Mouse (Mus musculus) gastrocnemius, adult 8-10 months (tissue): ENCODE measurements around the gene Plxnd1. TPM values are rescaled to one million over a fixed set of nuclear protein-coding genes. Genes with fewer than 3 reads are reported as not detected.

ENCODE experiments used
- DNase-seq, 2 experiments: peaks; one replicate each; pipeline ENCODE4 v3.0.0; 2022; ENCODE audit warnings: low spot score in 2 of 2
- total RNA-seq, 4 experiments: library from RNA; stranded (reverse); gene quantifications; 2 replicates each; pipeline ENCODE4 v1.2.4; 2022

Gene Plxnd1
- 10 to 100 TPM; 12.9 to 25.5 (median 19.1) TPM for total RNA-seq

DNA sequence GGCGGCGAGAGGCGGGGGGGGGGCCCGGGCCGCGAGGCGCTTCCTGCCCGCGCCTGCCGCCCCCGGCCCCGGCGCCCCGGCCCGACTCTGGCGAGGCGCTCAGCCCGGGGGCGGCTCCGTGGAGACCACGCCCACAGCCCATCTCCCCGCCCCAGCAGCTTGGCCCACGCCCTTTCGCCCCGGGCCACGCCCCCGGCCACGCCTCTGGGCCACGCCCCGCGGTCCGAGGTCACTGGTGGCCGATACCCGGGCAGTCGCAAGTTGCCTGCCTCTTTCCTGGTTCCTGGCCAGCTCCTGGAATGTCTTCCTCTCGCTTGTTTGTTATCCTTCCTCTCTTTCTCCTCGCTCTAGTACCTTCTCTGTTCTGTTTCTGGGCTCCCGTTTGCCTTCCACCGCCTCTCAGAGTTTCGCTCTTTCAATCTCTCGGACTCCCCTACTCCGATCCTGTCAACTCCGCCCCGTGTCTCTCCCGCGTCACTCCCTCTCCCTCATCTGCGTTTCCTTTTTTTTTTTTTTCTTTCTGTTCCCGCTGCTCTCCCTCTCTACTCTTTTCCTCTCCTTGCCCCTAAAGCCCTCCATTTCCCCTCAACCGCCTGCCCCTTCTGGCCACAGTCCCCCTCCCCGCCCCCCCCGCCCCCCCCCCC lies at the start of gene Plxnd1:
TSS of gene Plxnd1 (minus strand) at position 129 of the 644 bp plus-strand sequence.
- DNase-seq: peak; percentile 92 to 95

GRCm38 (mm10) chr6:116044039-116044438 lies 49.2 kb upstream of the Plxnd1 start:
- no peak for DNase-seq

GRCm38 (mm10) chr6:116038222-116038621 lies 43.4 kb upstream of the Plxnd1 start:
- DNase-seq: no peak

- DNase-seq: peak; percentile 18 to 40
Measured at GRCm38 (mm10) chr6:116037281-116037831, 42.6 kb upstream of the Plxnd1 start.

- DNase-seq: no peak
Measured at GRCm38 (mm10) chr6:116036555-116036954, 41.8 kb upstream of the Plxnd1 start.

GRCm38 (mm10) chr6:116031052-116031451 lies 36.2 kb upstream of the Plxnd1 start:
- DNase-seq: no peak

- no peak for DNase-seq
Measured at GRCm38 (mm10) chr6:116024666-116025065, 29.9 kb upstream of the Plxnd1 start.

GRCm38 (mm10) chr6:116021961-116022485 lies 27.2 kb upstream of the Plxnd1 start:
- no peak for DNase-seq

DNA sequence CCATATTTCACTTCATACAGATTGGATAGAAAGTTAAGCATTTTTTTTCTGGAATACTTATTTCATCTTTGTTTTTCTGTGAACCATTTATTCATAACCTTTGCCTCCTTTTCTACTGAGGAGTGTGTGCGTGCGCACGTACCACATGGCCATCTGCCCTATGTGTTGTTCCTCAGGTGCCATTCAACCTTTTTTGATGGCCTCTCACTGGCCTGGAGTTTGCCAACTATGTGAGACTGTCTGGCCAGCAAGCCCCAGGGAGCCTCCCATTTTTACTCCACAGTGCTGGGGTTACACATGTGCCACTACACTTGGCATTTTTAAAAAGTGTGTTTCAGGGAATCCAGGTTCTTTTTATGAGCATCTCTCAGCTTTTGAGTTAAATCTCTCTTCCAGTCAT lies 21.1 kb upstream of the Plxnd1 start:
- DNase-seq: no peak

- DNase-seq: no peak
Measured at GRCm38 (mm10) chr6:116014111-116014510, 19.3 kb upstream of the Plxnd1 start.

GRCm38 (mm10) chr6:116013687-116014086 lies 18.9 kb upstream of the Plxnd1 start:
- no peak for DNase-seq

DNA sequence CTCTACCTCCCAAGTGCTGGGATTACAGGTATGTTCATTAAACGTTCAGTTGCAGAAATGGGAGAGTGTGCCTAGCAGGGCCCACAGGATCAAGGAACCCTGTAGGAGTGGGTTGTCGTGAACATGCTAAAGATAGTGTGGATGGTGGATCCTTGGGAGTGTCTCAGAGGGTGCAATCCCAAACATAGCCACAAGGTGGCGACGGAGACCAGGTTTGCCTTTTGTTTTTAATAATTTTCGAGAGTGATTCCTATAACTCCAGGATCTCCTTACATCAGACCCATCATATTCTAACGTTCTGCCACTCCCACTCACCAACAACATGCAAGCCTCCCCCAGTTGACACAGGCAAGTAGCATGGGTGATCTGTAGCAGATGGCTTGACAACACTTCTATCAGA lies 15.7 kb upstream of the Plxnd1 start:
- peak; percentile 76 to 77 for DNase-seq

DNA sequence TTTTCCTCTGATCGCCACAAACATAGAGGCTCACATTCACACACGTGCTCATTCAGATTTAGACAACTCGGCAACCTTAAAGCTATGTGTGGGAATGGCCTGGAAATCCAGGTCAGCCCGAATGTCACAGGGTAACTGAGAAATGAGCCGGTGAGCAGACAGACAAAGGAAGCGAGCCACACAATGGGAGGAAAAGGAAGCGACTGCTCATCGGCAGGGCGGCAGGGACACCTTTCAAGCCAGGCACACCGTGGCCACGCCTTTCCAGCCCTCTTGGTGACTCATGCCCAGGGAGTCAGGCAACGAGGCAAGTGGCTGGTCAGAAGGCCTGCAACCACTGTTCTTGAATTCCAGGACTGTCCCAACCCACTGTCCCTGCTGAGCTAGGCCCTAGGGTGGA lies 14.6 kb upstream of the Plxnd1 start:
- no peak for DNase-seq

DNA sequence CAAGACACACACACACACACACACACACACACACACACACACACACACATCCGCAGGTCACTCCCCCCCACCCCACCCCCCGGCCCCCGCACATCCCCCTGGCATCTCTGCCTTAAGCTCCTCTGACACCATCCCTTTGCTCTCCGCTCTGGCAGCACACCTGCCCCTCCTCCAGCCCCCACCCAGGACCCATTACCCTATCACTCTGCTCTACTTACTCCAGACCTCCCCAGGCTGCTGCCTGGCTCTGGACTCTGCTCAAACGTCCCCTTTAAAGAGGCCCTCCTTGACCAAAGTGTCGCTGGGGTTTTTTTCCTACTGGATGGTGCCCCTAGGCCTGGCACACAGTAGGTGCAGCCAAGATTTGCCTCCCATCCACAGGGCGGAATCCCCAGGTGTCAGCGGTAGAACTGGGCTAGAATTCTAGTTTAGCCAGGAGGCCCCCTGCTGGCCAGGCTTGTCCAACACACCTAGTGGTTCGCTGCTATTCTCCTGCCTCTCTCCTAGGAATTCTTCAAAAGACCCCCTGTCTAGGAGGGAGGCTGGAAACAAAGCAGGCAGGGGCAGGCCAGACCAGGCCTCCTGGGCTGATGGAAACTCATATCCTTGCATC lies 12.9 kb upstream of the Plxnd1 start:
- peak in 1 of 2 experiments; percentile 51 for DNase-seq

DNA sequence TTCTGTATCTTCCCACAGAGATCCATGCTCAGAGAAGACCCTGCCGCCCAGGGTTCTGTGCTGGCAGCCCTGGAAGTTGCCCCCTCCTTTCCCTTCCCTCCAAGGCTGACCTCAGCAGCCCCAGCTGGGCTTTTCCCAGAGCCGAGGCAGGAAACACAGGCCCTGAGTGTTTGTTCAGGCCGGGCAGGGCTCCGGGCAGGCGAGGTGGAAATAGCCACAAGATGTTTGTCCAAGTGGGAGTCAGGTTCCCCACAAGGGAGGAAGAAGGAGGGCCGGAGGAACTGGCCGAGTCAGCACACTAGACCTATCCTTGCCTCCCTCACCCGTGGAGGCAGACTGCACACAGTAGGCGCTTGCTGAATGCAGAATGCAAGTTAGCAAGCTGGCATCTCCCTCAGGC lies 11.9 kb upstream of the Plxnd1 start:
- peak; percentile 68 to 80 for DNase-seq

GRCm38 (mm10) chr6:116005959-116006288 lies 11.1 kb upstream of the Plxnd1 start:
- DNase-seq: no peak

DNA sequence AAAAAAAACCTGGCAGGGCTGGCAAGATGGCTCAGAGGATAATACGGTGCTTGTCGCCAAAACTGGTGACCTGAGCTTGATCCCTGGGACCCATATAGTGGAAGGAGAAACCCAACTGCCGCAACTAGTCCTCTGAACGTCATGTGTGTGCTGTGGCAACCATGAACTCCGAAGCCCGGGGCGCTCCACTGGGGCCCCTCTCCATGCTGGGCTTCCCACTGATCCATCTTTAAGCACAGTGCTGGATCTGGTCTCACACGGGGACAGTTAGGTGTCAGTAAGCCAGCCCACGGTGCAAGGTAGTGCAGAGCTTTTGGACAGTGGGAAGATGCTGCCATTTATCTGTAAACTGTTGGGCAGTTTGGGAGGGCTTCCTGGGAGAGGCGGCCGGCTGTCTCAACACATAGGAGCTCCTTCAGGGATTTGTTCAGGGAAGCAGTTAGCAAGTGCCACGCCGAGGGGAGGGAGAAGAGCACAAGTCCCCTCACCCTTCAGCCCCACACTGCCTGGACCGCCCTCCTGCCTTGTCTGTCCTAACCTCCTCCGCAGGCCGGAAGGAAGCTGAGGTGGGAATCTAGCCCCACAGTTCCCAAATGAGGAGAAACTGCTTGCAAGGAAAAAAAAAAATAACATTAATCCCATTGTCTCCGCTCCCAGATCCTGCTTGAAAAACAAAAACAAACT lies 10.6 kb upstream of the Plxnd1 start:
- no peak for DNase-seq

- no peak for DNase-seq
Measured at GRCm38 (mm10) chr6:116004716-116005115, 9.9 kb upstream of the Plxnd1 start.

GRCm38 (mm10) chr6:116004069-116004468 lies 9.3 kb upstream of the Plxnd1 start:
- peak in 1 of 2 experiments; percentile 36 for DNase-seq

DNA sequence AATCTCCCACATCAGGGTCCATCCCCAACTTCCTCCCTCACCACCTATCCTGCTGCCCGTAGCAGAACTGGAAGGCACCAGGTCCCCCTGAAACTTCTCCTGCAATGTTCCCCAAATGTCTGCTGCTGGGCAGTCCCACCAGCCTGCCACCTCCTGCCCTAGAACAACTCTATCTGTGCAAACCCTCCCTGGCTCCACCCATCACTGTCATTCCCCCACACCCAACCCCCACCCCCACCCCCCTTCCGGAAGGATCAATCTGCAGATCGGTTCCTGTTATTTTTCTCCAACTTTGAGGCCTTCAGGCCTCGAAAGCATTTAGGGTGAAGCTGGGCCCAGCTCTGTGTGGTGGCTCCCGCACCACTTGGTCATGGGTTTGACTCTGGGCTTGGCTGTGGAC lies 8.7 kb upstream of the Plxnd1 start:
- DNase-seq: no peak

DNA sequence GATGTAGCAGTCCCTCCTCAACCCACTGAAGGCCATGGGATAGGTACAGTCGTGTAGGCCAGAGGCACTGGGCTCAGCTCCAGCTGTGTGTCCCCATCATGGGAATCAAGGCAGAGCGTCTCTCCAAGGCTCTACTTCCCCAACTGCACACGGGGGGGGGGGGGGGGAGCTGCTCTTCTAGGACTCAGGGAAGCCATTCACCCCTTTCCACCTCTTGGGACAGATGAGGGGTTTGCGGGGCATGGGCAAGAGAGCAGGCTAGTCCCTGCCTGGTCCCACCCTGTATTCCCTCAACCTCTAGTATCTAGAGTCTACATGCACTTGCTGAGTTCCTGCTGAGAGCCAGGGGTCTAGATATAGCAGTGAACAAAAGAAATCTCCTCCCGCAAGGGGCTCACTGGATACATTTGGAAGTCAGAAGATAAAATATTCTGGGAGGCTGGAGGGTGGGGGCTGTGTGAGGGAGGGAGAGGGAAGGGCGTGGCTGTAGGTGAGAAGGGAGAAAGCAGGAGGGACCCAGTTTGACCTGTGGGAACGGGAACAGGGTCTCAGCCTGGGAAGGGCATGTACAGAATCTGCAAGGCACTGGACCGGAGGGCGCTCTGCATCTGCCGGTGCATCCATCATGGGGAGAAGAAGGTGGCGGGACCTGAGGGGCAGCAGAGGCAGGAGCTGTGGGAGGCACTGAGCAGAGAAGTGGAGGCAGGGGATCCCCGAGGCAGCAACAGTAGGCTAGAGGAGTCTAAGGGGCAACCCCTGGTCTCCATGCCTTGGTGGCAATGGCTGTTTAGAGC lies 7.7 kb upstream of the Plxnd1 start:
- DNase-seq: no peak
